Mouse (Mus musculus) embryonic fibroblast, embryonic 13.5 days (primary cell): ENCODE results near the gene Vmn1r205. TPM values are rescaled to one million over a fixed set of nuclear protein-coding genes. Genes with fewer than 3 reads are reported as not detected.
"Not testable (repeated sequence)": the region's sequence is repeated elsewhere in the genome, so short reads cannot be mapped to it uniquely, and the experiment has no call there.

ENCODE experiments used
- H3K27ac ChIP-seq: 2 replicates; pipeline ENCODE4 v1.5.1; 2012; ENCODE audit warnings: low read length, control low read depth, inconsistent platforms; ENCODE audit not compliant: insufficient read depth
- H3K4me1 ChIP-seq: 2 replicates; pipeline ENCODE4 v1.6.1; 2011; ENCODE audit warnings: low read length; ENCODE audit not compliant: control insufficient read depth, insufficient read depth
- H3K4me3 ChIP-seq: 2 replicates; pipeline ENCODE4 v1.5.1; 2011; ENCODE audit warnings: mild to moderate bottlenecking, control low read depth, low read length; ENCODE audit not compliant: insufficient read depth
- CTCF ChIP-seq: IDR thresholded peaks from 2 replicates; pipeline ENCODE4 v1.5.1; 2011; ENCODE audit warnings: mild to moderate bottlenecking, control low read depth, low read length, moderate library complexity, borderline replicate concordance; ENCODE audit not compliant: insufficient read depth
- POLR2A ChIP-seq: IDR thresholded peaks from 2 replicates; pipeline ENCODE4 v1.6.1; 2011; ENCODE audit warnings: low read depth, mild to moderate bottlenecking, control low read depth, low read length, moderate library complexity
- polyA plus RNA-seq: library from polyadenylated mRNA; stranded (reverse); fragments of >200 nt; gene quantifications from 2 replicates; pipeline ENCODE4 v1.2.4, GENCODE M21; 2011; ENCODE audit warnings: low read depth; ENCODE audit not compliant: missing spikeins, insufficient read length

The Vmn1r205 gene
- polyA plus RNA-seq, result not detected in 2 replicates

DNA sequence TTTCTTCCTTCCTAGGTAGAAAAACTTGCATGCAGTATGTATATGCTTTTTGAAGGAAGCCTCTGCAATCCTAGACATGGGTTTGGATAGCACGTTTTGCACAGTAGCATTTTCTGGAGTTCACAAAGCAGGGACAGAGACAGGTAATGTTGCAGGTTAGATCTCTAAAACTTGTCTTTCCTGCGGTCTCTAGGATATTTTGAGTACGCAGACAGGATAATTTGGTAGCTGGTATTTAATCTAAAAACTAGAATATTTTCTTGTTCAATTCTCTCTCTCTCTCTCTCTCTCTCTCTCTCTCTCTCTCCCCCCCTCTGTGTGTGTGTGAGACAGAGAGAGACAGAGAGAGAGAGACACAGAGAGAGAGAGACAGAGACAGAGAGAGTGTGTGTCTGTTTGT is at the start of gene Vmn1r205:
Gene Vmn1r205 (minus strand): TSS at position 101 of the 400 bp plus-strand sequence.
- no peak for TF ChIP-seq CTCF
- TF ChIP-seq POLR2A, result no peak
- Histone ChIP-seq H3K4me1 (no peaks in the 10 kb centered on the region), H3K4me3 (no peak within 1 kb of the TSS)

DNA sequence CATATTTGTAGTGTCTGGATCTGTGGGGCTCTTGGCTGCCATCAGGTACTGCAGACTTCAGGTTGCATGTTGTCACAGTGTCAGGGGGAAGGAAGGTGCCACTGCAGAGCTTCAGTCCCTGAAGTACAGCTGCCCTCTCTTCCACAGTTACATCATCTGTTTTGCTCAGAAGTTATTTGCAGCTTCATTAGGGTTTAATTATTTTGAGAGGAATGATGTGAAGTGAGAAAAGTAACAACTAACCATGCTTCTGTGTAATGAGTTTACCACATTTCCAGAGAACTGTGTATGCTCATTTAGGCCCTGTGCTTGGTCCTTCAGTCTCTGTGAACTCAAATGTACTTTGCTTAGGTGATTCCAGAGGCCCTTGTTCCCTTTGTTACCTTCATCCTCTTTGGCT is 31.4 kb upstream of the Vmn1r205 start, which contains the start of gene Vmn1r206:
Gene Vmn1r206 (minus strand): TSS at position 101 of the 400 bp plus-strand sequence.
- H3K27ac ChIP-seq, H3K4me1 ChIP-seq, H3K4me3 ChIP-seq: not testable (repeated sequence)

More for the DNA sequence above, at the start of gene Vmn1r205:
- H3K27ac ChIP-seq, result no peak within 1 kb of the TSS

DNA sequence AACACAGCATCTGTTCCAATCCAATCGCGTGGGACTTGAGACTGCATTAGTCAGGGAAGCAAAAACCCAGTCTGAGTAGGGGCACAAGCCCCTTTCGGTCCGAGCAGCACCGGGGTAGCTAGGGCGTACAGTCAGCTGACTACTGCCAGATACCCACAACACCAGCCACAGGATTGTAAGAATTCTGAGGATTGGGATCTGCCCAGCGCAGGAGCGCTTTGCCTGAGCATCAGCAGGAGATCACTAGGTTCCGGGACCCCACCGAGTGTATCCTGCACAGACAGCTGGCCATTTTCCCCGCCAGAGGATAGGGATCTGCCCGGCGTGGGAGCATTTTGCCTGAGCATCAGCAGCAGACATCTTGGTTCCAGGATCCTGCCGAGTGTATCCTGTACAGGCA is 9.5 kb downstream of the Vmn1r205 start:
- H3K4me3 ChIP-seq, H3K27ac ChIP-seq, H3K4me1 ChIP-seq: not testable (repeated sequence)

DNA sequence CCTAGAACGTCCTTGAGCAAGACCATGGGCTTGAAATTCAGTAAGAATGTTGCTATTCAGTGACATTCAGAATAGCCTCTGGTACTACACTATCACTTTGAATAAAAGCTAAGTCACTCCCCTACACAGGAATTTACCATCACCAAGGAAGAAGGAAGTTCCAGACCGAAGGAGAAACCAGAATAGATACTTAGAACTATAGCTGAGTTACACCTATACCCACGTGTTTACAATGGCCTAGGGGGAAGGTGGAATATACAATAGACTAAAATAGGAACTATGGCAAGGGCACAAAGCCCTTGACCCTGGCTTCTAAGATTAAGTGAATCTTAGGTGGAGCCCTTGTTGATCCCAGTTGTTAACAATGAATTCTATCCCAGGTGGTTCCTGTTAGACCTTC is 17.9 kb downstream of the Vmn1r205 start:
- not testable (repeated sequence) for H3K4me3 ChIP-seq, H3K4me1 ChIP-seq, H3K27ac ChIP-seq

DNA sequence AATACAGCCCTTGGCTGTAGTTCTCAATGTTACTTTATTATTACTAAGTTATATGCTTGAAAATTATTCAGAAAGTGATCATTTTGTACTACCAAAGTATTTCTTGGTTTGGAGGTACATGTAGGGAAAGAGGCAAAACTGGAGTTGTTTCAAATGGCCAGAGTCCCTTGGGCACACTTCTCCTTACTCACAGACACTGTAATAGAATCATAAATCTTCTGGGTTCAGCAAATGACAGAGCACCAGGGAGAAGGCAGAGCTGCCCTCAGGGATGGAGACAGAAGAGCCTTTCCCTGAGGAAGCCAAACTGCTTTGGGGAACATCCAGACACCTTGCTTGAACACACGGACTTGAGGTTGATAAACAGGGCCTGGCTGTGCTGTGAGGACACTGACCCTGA is 39.9 kb downstream of the Vmn1r205 start, which contains the start of gene Vmn1r204:
Gene Vmn1r204 (plus strand): TSS at position 301 of the 400 bp plus-strand sequence.
- not testable (repeated sequence) for H3K27ac ChIP-seq, H3K4me3 ChIP-seq, H3K4me1 ChIP-seq

Other genes starting within 250 kb of the Vmn1r205 start
- gene Vmn1r198, start 242.6 kb downstream of the Vmn1r205 start, polyA plus RNA-seq, result not detected in 2 replicates
- not detected in 2 replicates for gene Vmn1r199, start 213.2 kb downstream of the Vmn1r205 start, polyA plus RNA-seq
- gene Vmn1r200, start 202.6 kb downstream of the Vmn1r205 start, polyA plus RNA-seq, result not detected in 2 replicates
- not detected in 2 replicates for gene Vmn1r201, start 121.1 kb downstream of the Vmn1r205 start, polyA plus RNA-seq
- gene Vmn1r202, start 87.6 kb downstream of the Vmn1r205 start, polyA plus RNA-seq, result not detected in 2 replicates
- gene Vmn1r203, start 74.9 kb downstream of the Vmn1r205 start, polyA plus RNA-seq, result not detected in 2 replicates
- gene Vmn1r204, start 39.8 kb downstream of the Vmn1r205 start, polyA plus RNA-seq, result not detected in 2 replicates
- gene Vmn1r206, start 31.3 kb upstream of the Vmn1r205 start, polyA plus RNA-seq, result not detected in 2 replicates
- not detected in 2 replicates for gene Vmn1r207-ps, start 136.6 kb upstream of the Vmn1r205 start, polyA plus RNA-seq
- gene Vmn1r208, start 184.4 kb upstream of the Vmn1r205 start, polyA plus RNA-seq, result not detected in 2 replicates
- not detected in 2 replicates for gene Vmn1r209, start 216.7 kb upstream of the Vmn1r205 start, polyA plus RNA-seq
- not detected in 2 replicates for gene Vmn1r210, start 238.3 kb upstream of the Vmn1r205 start, polyA plus RNA-seq